Mouse (Mus musculus) brain, embryonic 18.5 days (tissue): Measurements from ENCODE around the gene Arhgdig.

Source experiments
- DNase-seq: peaks from one replicate; pipeline ENCODE4 v3.0.0-alpha.2; 2012; ENCODE audit warnings: low read depth, low spot score

Gene Arhgdig

DNA sequence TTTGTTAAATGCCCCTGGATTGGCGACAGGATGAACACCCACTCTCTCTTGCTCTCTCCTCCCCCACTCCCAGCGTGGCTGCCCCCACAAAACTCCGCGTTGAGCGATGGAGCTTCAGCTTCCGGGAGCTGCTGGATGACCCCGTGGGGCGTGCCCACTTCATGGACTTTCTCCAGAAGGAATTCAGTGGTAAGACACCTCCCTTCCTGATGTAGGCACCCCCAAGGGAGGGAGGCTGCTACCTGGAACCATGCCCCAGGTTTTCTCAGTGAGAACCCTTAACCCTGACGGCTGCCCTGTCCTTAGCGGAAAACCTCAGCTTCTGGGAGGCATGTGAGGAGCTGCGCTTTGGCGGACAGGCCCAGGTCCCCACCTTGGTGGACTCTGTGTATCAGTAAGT lies at the start of gene Arhgdig:
TSS of gene Arhgdig (minus strand) at position 101 of the 400 bp plus-strand sequence.
- DNase-seq: no peak

DNA sequence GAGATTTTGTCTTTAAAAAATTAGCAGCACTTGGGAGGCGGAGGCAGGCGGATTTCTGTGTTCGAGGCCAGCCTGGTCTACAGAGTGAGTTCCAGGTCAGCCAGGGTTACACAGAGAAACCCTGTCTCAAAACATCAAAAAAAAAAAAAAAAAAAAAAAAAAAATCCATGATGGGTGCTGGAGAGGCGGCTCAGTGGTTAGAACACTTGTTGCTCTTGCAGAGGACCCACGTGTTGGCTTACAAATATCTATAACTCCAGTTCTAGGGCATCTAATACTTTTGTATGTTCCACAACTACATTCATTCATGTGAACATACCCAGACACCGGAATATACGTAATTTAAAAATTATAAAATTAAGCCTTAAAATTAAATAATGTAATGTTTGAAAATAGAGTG lies 47.7 kb upstream of the Arhgdig start:
- DNase-seq: no peak

DNA sequence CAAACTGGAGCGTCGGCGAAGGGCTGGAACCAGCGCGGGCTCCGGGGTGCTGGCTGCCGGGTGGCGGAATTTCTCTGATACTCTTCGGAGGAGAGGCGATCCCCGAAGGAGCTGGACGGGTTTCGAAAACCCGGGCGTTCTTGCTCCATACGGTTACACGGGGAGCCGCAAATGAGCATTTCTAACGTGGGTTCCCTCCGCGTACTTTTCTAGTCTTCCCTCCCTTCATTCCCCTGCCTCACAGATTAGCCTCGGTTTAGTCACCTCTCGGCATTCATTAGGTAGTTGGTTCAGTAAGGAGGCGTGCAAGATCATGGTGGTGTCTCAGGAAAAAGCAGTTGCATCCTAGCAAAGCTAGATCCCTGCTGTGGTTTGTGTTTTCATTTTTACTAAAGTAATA lies 45.8 kb upstream of the Arhgdig start:
- DNase-seq: no peak

DNA sequence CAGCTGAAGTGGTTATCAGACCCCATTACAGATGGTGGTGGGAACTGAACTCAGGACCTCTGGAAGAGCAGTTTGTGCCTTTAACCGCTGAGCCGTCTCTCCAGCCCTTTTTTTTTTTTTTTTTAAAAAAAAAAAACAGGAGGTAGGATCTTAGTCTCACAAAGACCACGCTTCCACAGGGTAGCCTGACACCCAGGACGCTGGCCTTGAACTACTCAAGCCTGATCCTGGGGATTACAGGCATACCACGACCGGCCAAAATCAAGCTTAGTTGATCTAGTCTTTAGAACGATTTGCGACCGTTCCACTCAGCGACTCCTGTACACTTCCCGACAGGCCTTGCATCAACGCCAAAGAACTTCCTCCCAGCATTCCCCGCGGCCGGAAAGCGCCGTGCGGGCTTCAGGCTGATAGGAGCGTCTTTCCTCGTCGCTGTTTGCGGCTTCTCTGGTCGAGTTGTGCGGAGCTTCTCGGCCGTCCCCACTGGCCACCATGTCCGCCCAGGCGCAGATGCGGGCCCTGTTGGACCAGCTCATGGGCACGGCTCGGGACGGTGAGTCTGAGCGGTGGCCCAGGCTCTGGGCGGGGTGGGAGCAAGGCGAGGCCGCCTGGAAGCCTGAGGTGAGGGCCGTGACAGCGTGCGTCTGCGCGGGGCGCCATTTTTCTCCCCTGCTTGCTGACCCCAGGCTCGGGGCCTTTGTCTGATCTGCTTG lies 45.1 kb upstream of the Arhgdig start, which contains the start of gene Luc7l:
TSS of gene Luc7l (plus strand) at position 358 of the 713 bp plus-strand sequence.
- DNase-seq: peak; percentile 93

DNA sequence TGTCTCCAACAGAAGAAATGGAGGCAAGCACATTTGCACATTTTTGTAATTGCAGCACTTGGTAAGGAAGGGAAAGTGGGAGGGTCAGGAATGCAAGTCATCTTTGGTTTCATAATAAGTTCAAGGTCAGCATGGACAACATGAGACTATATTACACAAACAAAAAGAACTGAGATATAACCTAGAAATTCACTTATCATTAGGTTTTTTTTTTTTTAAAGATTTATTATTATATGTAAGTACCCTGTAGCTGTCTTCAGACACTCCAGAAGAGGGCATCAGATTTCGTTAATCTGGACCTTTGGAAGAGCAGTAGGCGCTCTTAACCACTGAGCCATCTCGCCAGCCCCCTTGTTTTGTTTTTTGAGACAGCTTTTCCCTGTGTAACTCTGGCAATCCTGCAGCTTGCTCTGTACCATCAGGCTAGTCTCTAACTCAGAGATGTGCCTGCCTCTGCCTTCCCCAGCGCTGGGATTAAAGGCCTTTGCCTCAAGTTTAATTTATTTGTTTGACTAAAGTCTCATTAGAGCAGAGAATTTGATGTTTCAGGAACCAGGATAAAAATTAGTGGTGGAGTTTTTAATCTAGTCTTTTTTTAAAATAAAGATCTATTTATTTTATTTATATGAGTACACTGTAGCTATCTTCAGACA lies 44.4 kb upstream of the Arhgdig start:
- no peak for DNase-seq

DNA sequence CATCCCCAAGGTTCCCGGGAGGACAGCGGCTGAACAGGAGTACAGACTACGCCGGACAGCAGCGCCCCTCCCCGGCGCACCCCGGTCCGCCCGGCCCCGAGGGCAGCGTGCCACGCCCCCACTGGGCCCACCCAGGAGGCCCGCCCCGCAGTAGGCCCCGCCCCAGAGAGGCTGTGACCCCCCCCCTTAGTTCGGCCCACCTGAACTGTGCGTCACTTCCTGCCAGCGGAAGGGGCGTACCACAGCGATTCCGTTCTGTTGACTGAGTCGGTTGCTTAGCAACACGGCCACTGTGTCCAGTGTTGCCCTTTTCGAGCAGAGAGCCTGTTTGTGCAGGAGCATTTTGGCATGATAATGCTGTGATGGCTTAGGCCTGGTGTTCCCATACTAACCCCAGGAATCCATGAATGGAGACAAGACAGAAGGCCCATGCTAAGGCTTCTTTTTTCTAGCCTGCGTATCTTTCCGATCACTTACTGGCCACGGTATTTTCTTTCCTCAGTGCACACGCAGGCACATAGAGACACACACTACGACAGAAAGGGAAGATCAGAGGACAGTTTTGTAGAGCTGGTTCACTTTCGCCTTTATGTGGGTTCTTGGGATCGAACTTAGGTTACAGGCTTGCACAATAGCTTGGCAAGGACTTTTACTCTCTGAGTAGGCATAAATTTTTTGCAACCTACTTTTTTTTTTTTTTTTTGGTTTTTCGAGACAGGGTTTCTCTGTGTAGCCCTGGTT lies 36.7 kb upstream of the Arhgdig start, which contains the start of gene Fam234a:
TSS of gene Fam234a (minus strand) at position 142 of the 741 bp plus-strand sequence.
- peak; percentile 88 for DNase-seq

DNA sequence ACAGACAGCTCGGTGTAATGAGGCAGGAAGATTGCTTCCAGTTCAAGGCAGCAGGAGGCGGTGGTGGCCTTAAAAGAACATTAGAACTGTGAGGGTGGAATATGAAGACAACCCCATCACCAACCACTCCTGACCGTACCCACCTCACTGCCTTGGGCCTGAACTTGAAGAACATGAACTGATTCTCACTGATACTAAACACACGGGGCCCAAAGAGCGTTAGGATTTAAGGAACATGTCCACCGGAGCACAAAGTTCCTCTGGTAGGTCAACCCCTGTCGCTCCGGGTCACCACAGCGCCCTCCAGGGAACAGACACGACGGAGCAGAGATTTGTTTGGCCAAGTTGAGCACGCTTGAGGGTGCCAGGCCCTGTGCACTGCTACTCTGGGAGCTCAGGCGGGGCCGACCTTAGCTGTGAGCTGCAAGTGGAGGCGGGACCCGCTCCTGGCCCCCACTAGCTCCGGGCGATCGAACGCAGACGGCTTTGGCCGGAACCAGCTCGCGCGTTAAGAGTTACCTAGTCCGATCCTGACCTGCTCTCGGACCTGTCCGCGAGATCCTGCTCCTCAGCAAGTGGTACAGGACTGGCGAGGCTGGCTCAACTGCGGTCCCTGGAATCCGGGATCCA lies 36.0 kb upstream of the Arhgdig start:
- DNase-seq: peak; percentile 6

DNA sequence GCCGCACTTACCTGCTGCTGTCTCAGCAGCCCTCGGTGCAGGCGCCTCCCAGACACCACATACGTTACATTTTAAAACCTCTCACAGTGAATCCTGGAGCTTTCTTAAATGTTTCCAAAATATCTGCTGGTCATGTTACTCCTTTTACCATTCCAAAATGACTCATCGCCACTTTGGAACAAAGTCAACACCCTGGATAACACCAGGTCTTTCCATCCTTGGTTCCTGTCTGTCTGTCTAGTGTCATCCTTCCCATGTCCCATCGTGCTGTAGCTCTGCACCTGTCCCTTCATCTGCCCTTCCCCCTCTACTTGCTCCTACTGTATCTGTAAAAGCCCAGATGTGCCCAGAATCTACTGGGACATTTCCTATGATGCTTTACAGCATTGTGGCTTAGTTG lies 33.4 kb upstream of the Arhgdig start:
- DNase-seq: no peak

DNA sequence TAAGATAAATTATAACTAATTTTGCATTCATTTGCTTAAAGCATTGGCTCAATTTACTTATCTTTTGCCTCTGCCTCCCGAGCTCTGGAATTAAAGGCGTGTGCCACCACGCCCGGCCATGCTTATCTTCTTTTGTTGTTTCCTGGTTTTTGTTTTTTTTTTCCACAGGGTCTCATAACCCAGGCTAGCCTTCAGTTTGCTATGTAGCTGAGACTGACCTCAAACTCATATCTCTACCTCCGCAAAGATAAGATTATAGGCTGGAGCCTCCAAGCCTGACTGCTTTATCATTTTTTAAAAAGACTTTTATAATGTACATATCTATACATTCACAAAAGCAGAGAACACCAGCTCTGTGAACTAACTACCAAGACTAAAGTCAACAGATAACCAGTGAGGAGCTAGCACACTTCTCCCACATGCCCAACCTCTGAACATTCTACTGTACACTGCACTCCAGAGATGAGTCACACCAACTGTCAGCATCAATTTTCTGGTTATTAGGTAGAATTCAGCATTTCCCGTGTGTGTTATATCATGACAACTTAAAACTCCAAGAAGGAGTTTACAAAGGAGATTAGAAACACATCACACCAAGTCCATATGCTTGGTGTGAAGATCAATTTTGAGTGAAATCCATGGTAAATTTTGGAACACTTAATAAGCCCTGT lies 32.7 kb upstream of the Arhgdig start:
- DNase-seq: no peak

DNA sequence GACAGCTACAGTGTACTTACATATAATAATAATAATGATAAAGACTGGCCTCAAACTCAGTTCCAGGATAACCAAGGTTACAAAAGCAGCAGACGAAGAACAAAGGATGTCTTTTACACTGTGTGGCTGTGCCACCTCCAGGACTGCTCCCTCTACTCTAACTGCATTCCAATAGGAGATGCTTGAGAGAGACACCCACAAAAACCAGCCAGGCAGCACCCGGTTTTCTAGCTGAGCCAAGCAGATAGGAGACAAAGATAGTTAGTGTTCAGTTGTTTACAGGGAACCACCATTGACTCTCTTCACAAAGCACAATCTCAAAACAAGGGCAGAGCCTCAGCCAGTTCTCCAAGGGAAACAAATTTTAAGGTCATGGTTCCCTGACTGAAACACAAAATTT lies 32.0 kb upstream of the Arhgdig start:
- DNase-seq: no peak

DNA sequence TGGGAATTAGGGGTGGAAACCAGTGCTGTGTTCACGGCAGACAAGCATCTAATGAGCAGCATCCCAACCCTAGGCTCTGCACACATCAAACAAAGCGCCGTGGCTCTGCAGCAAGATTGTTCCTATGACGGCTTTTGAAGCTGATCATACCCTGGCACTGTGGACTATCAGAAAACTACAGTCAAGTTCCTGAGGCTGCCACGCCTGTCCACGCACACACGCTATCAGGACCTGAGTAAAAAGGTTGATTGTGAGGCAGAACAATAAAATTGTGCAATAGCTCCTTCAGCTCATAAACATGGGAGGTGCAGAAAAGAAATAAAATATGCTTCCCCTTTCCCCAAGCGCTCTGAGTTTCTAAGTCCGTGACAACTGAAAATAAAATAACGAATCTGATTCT lies 30.1 kb upstream of the Arhgdig start:
- DNase-seq: no peak

DNA sequence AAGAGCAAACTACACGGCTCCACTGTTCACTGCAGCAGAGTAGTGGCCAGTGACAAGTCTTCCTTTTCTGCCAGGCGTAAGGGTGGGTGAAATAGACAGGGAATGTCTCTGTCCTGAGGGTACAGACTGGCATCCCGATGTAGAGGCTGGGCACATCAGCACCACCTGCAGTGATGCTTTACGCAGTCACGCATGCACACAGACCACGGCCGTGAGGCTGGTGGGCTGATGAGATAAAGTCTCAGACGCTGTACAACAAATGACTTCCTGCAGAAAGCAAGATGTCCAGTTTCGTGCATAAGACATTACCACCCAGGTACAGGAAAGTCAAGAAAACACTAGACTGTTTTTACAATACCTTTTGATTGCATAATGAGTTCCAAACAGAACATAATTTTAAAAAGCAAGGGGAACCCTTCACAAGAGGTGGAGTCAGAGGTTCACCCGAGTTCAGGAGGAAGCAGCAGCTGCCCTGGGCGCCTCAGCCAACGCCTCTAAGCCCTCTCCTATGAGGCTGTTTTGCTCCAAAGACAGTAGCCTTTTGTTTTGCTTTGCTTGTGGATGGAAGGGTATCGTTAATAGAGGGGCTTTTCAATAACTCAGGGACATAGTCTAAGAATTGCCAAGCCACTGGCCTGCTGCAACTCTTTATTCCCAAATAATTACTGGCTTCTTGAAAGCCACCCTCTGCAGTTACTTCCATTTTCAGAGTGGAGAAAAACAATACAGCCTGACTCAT lies 27.7 kb upstream of the Arhgdig start:
- DNase-seq: no peak

DNA sequence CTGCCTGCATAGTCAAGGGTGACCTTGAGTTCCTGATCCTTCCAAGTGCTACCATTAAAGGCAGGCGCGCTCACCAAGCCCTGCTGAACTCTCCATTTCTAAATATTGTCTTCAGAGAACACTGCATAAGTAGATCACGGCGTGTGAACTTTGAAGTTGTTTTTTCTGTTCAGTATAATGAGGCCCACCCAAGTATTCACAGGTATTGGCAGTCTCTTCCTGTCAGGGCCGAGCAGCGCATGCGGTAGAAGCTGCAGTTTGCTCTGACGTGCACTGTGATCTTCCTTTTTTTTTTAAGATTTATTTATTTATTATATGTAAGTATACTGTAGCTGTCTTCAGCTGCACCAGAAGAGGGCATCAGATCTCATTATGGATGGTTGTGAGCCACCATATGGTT lies 26.8 kb upstream of the Arhgdig start:
- DNase-seq: no peak

DNA sequence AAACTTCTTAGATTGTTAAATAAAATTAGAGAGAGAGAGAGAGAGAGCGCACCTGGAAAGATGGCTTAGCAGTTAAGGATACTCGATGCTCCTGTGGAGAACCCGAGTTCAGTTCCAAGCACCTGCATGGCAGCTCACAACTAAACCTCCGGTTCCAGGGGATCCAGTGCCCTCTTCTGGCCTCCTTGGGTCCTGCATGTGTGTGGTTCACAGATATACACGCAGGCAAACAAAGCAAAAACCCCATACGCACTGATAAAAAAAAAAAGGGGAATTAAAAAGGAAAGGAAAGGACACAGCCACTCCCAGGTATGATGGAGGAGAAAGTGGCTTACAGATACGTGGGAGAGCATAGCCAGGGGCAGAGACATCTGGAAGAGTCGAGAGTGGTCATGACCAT lies 25.3 kb upstream of the Arhgdig start:
- DNase-seq: no peak

DNA sequence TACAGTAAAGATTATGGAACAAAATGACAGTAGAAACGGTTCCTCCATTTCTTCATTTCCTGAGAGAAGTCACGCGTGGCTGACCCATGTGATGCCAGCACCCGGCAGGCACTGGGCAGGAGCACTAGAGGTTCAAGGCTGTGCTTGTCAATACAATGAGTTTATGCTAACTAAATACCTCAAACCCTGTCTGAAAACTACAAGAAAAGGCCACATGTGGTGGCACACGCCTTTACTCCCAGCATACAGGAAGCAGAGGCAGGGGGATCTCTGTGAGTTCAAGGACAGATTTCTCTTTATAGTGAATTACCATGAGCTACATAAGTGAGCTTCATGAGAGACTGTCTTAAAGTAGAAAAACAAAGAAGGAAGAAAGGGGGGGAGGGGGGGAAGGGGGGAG lies 23.6 kb upstream of the Arhgdig start:
- no peak for DNase-seq

DNA sequence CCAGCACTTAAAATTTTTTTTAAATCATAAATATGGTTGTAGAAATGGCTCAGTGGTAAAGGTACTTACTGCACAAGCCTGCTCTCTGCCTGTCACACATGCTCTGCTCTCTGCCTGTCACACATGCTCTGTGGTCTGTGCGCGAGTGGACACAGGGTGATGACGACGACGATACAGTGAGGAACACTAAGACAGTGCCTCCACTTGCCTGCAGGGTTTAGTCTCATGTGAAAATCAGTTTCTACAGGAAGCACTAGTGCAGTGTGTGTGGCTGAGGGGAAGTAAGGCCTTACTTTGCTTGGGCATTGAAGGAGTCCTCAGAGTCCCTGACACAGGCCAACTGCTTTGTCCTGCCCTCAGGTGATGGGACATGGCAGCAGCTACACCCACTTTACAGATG lies 22.2 kb upstream of the Arhgdig start:
- no peak for DNase-seq

DNA sequence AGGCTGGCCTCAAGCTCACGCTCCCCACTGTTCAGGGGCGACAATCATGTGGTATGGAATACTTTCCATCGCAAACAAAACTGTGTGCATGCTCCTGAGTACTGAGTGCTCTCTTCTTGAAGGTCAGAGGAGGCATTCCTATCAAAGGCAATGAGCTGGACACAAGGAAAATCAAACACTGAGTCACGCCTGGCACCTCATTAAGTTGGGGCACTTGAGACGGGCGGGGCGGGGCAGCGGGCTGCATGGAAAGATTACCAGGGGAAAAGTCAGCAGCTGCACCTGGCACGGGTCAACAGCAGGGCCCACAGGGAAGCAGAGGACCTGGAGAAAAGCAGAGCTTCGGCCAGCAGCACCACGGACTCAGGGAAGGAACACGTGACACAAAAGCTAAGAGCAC lies 17.6 kb upstream of the Arhgdig start:
- no peak for DNase-seq

DNA sequence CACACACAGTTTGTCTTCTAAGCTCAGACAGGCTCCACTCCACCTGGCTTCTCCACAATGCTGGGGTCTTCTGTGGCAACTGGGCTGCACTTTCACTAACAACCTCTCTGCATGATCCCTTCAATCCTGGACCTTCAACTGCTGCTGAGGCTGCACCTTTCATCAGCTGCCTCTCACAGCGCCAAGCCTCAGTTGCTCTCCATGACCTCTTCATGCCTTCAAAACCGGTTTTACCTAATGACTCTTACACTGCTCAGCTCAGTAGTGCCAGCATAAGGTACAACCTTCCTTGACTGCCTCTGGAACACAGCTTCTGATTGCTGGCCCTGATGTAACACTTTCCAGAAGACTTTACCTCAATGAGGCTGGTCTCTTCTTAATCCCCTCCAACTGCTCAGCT lies 13.9 kb upstream of the Arhgdig start:
- no peak for DNase-seq

DNA sequence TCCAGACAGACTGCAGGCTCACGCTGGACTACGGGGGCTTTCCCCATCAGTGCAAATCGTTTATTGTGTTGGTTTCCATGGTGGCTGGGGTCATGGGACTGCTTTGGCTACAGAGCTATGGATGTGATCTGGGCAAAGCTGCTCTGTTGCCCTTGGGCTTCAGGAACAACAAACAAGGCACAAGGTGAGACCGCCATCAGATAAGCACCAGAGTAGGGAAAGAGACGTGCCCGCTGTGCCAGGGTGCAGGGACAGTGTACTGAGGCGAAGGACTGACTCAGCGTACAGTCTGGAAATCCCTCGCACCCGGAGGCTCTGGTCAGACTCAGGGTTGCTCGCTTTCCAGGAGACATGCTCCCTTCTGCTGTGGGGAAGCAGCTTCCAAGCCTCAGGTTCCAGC lies 5.1 kb upstream of the Arhgdig start:
- no peak for DNase-seq

DNA sequence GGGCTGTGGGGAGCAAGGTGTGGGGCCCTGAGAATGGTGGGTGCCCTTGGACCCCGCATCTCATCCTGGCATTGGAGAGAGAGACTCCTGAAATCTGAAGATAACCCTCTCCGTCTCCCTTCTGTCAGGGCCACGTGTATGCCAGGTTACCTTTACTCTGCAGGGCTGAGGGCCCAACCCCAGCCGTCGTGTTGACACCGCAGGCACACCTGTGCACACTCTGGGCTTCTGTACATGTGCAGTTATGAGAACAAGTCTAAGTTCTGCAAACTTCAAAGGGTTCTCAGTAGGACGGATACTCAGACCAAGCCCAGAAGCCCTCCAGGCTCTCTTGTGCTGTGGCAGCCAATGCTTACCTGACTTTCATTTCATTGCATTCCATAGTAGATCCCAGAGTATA lies 4.7 kb upstream of the Arhgdig start:
- DNase-seq: no peak

DNA sequence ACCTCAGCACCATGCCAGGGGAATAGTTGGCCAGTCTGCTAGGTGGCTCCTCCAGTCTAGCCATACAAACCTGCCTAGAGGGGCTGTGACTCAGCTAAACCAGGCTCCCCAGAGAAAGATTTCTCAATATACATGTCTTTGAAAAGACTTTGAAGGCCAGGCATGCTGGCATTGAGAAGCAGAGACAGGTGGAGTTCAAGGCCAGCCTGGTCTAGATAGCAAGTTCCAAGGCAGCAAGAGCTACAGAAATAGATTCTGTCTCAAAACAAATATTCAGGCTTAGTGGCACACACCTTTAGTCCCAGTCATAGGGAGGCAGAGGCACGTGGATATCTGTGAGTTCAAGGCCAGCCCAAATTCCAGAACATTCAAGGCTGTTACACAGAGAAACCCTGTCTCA lies 1.2 kb downstream of the Arhgdig start:
- no peak for DNase-seq
